Mouse (Mus musculus): ENCODE measurements around the gene H2-Q7. TPM values are rescaled to one million over a fixed set of nuclear protein-coding genes. Genes with fewer than 3 reads are reported as not detected.

The H2-Q7 gene
- polyA plus RNA-seq, 1 experiment from 2014 or later = 6.0 TPM

DNA sequence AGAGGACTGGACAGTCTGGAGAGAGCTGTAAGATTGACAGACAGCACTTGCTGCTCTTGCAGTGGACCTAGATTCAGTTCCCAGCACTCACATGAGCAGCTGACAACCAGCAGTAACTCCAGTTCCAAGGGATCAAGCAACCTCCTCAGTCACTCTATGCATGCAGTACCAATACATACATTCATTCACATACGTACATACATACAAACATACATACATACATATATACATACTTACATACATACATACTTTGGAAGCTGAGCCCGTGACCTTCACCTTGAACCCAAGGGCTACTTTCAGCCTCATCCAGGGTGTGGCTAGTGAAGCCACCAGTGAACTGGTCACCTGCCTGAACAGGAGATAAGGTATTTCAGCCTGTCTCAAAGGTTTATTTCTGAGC is 49.1 kb downstream of the H2-Q7 start:
- no peaks in the 10 kb centered on the region for H3K36me3 ChIP-seq
- H3K4me3 ChIP-seq = no peak overlapping the region
- 93% methylated on average over 2 of the region's 2 CpGs for WGBS
- no peak overlapping the region for H3K4me2 ChIP-seq (replicated peaks)
- H3K4me1 ChIP-seq = 0 out of 2 replicates have a peak, but pooled peaks cover 7% of the 10 kb centered on the region
- H3K9ac ChIP-seq (replicated peaks) = no peak overlapping the region
- H3K27me3 ChIP-seq = peaks cover 6% of the 10 kb centered on the region; the same call in 1 of the 2 replicates
- H3K9me3 ChIP-seq = no peaks in the 10 kb centered on the region
- ATAC-seq (ENCODE audit: low FRiP score, low read depth) = no peak
- H3K27ac ChIP-seq (replicated peaks) = no peak overlapping the region

DNA sequence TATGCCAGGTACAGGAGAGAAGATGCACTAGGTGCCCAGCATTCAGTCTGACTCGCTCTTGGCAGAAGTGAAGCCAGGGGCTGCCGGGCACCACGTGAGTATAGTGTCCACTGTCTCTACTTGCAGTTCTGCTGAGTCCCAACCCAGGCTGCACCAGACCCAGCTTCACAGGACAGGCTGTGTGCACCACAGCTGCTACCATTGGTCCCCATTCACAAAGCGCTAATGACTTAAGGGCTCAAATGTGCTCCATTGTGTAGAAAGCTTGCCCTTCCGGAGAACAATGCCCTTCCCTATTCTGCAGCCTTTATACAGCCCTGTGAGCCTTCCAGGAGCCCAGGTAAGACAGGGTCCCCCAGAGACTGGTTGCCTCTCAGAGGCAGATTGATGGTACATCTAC is 51.4 kb downstream of the H2-Q7 start:
- no peaks in the 10 kb centered on the region for H3K36me3 ChIP-seq
- no peak overlapping the region for H3K9ac ChIP-seq (replicated peaks)
- 47% methylated on average over 5 of the region's 5 CpGs for WGBS
- H3K9me3 ChIP-seq = no peaks in the 10 kb centered on the region
- ATAC-seq (ENCODE audit: low FRiP score, low read depth) = no peak
- no peak overlapping the region for H3K4me3 ChIP-seq
- H3K27me3 ChIP-seq = peaks cover 6% of the 10 kb centered on the region; the same call in 1 of the 2 replicates
- no peak overlapping the region for H3K27ac ChIP-seq (replicated peaks)
- H3K4me2 ChIP-seq (replicated peaks) = no peak overlapping the region
- H3K4me1 ChIP-seq = 0 out of 2 replicates have a peak, but pooled peaks cover 7% of the 10 kb centered on the region

Other genes with a start within 250 kb of the H2-Q7 start
- gene Ltb, start 244.7 kb upstream of the H2-Q7 start, polyA plus RNA-seq (2016; fragmentation: Nextera tagmentation; extraction: Ambion mirVana) = 0.48 and 0.62 TPM in 2 replicates
- not detected in 2 replicates for gene Tnf, start 237.1 kb upstream of the H2-Q7 start, polyA plus RNA-seq (2016; fragmentation: Nextera tagmentation; extraction: Ambion mirVana)
- gene Lta, start 233.8 kb upstream of the H2-Q7 start, polyA plus RNA-seq (2016; fragmentation: Nextera tagmentation; extraction: Ambion mirVana) = not detected in 2 replicates
- gene Gm16181, start 218.3 kb upstream of the H2-Q7 start, polyA plus RNA-seq (2016; fragmentation: Nextera tagmentation; extraction: Ambion mirVana) = 0.38 TPM in 1 of 2 replicates, not detected in the other
- gene Atp6v1g2, start 205.5 kb upstream of the H2-Q7 start, polyA plus RNA-seq (2016; fragmentation: Nextera tagmentation; extraction: Ambion mirVana) = 18.8 and 19.6 TPM in 2 replicates
- gene Nfkbil1, start 203.4 kb upstream of the H2-Q7 start, polyA plus RNA-seq (2016; fragmentation: Nextera tagmentation; extraction: Ambion mirVana) = 10.9 and 11.4 TPM in 2 replicates
- gene Ddx39b, start 197.4 kb upstream of the H2-Q7 start, polyA plus RNA-seq (2016; fragmentation: Nextera tagmentation; extraction: Ambion mirVana) = 565 and 579 TPM in 2 replicates
- gene H2-D1, start 176.4 kb upstream of the H2-Q7 start, polyA plus RNA-seq (2016; fragmentation: Nextera tagmentation; extraction: Ambion mirVana) = 45.5 and 47.8 TPM in 2 replicates
- gene H2-Q1, start 118.8 kb upstream of the H2-Q7 start, polyA plus RNA-seq (2016; fragmentation: Nextera tagmentation; extraction: Ambion mirVana) = 0.08 and 0.17 TPM in 2 replicates
- 0.15 and 0.20 TPM in 2 replicates for gene H2-Q2, start 96.9 kb upstream of the H2-Q7 start, polyA plus RNA-seq (2016; fragmentation: Nextera tagmentation; extraction: Ambion mirVana)
- 1.9 and 2.3 TPM in 2 replicates for gene H2-Q4, start 59.5 kb upstream of the H2-Q7 start, polyA plus RNA-seq (2016; fragmentation: Nextera tagmentation; extraction: Ambion mirVana)
- 0.09 and 0.27 TPM in 2 replicates for gene H2-Q6, start 14.3 kb upstream of the H2-Q7 start, polyA plus RNA-seq (2016; fragmentation: Nextera tagmentation; extraction: Ambion mirVana)
- gene H2-Q10, start 30.9 kb downstream of the H2-Q7 start, polyA plus RNA-seq (2016; fragmentation: Nextera tagmentation; extraction: Ambion mirVana) = 0.09 and 0.10 TPM in 2 replicates
- not detected in 2 replicates for gene Pou5f1, start 66.9 kb downstream of the H2-Q7 start, polyA plus RNA-seq (2016; fragmentation: Nextera tagmentation; extraction: Ambion mirVana)
- 41.2 and 52.6 TPM in 2 replicates for gene Tcf19, start 77.7 kb downstream of the H2-Q7 start, polyA plus RNA-seq (2016; fragmentation: Nextera tagmentation; extraction: Ambion mirVana)
- 16.0 and 18.5 TPM in 2 replicates for gene Cchcr1, start 77.9 kb downstream of the H2-Q7 start, polyA plus RNA-seq (2016; fragmentation: Nextera tagmentation; extraction: Ambion mirVana)
- 1.0 and 1.5 TPM in 2 replicates for gene Psors1c2, start 94.0 kb downstream of the H2-Q7 start, polyA plus RNA-seq (2016; fragmentation: Nextera tagmentation; extraction: Ambion mirVana)
- 0.06 TPM in 1 of 2 replicates, not detected in the other for gene Cdsn, start 113.0 kb downstream of the H2-Q7 start, polyA plus RNA-seq (2016; fragmentation: Nextera tagmentation; extraction: Ambion mirVana)
- gene 2300002M23Rik, start 128.3 kb downstream of the H2-Q7 start, polyA plus RNA-seq (2016; fragmentation: Nextera tagmentation; extraction: Ambion mirVana) = not detected in 2 replicates
- gene Sfta2, start 162.4 kb downstream of the H2-Q7 start, polyA plus RNA-seq (2016; fragmentation: Nextera tagmentation; extraction: Ambion mirVana) = not detected in 2 replicates
- not detected in 2 replicates for gene Gm9573, start 187.5 kb downstream of the H2-Q7 start, polyA plus RNA-seq (2016; fragmentation: Nextera tagmentation; extraction: Ambion mirVana)
- 0.08 TPM in 1 of 2 replicates, not detected in the other for gene Mucl3, start 204.5 kb downstream of the H2-Q7 start, polyA plus RNA-seq (2016; fragmentation: Nextera tagmentation; extraction: Ambion mirVana)
- 18.7 and 19.0 TPM in 2 replicates for gene Vars2, start 228.4 kb downstream of the H2-Q7 start, polyA plus RNA-seq (2016; fragmentation: Nextera tagmentation; extraction: Ambion mirVana)
- 34.0 and 34.9 TPM in 2 replicates for gene Gtf2h4, start 234.6 kb downstream of the H2-Q7 start, polyA plus RNA-seq (2016; fragmentation: Nextera tagmentation; extraction: Ambion mirVana)